Mouse (Mus musculus) neural tube, embryonic 11.5 days (tissue): ENCODE measurements at regions not wholly inside any gene's neighbourhood (a gene's known extent, or its start where the extent isn't known, plus 50 kb on each side); places are given as distances from the start of the nearest gene placed in this dataset.

ENCODE experiments used
- ATAC-seq: fragments of 200-750 bp; cut with Nextera tagmentation; 2 replicates; pipeline ENCODE4 v1.8.0; 2017; ENCODE audit warnings: moderate number of reproducible peaks, mild to moderate bottlenecking, moderate TSS enrichment, moderate library complexity; ENCODE audit not compliant: insufficient read depth, low FRiP score, low TSS enrichment
- DNase-seq: peaks from one replicate; pipeline ENCODE4 v3.0.0-alpha.2; 2015; ENCODE audit warnings: low spot score
- H3K27ac ChIP-seq: fragments of 300-500 bp; sonication (generic); 2 replicates; pipeline ENCODE4 v1.5.1; 2014; ENCODE audit warnings: low read depth, mild to moderate bottlenecking, low read length
- H3K27me3 ChIP-seq: fragments of 300-500 bp; sonication (generic); 2 replicates; pipeline ENCODE4 v1.6.1; 2014; ENCODE audit warnings: mild to moderate bottlenecking, low read length, mixed read lengths; ENCODE audit not compliant: control insufficient read depth, insufficient read depth
- H3K36me3 ChIP-seq: fragments of 300-500 bp; sonication (generic); 2 replicates; pipeline ENCODE4 v1.6.1; 2014; ENCODE audit warnings: mild to moderate bottlenecking, low read length, moderate library complexity, mixed read lengths; ENCODE audit not compliant: control insufficient read depth, insufficient read depth
- H3K4me1 ChIP-seq: fragments of 300-500 bp; sonication (generic); 2 replicates; pipeline ENCODE4 v1.6.1; 2014; ENCODE audit warnings: low read length, mixed read lengths; ENCODE audit not compliant: control insufficient read depth, insufficient read depth
- H3K4me2 ChIP-seq: fragments of 300-500 bp; sonication (generic); 2 replicates; pipeline ENCODE4 v1.6.1; 2014; ENCODE audit warnings: low read depth, mild to moderate bottlenecking, moderate library complexity
- H3K4me3 ChIP-seq: fragments of 300-500 bp; sonication (generic); 2 replicates; pipeline ENCODE4 v1.5.1; 2014; ENCODE audit warnings: low read depth, low read length
- H3K9ac ChIP-seq: fragments of 300-500 bp; sonication (generic); 2 replicates; pipeline ENCODE4 v1.6.1; 2014; ENCODE audit warnings: mild to moderate bottlenecking, low read length
- H3K9me3 ChIP-seq: fragments of 300-500 bp; sonication (generic); 2 replicates; pipeline ENCODE4 v1.6.1; 2016; ENCODE audit warnings: low read length; ENCODE audit not compliant: control insufficient read depth
- WGBS: fragments of 180-500 bp; shearing (Covaris S2); extraction: QIAGEN DNeasy Blood & Tissue Kit; methylation state at CpG from one replicate; pipeline ENCODE4 v1.1.7; 2014; 5-methylcytosine and 5-hydroxymethylcytosine counted together

GRCm38 (mm10) chr2:133020173-133020837 lies 74.6 kb upstream of the Fermt1 start:
- peak; percentile 85 for ATAC-seq
- 24% methylated on average over 11 of the region's 11 CpGs for WGBS
- no peak overlapping the region for H3K9ac ChIP-seq
- no peaks in the 10 kb centered on the region for H3K27me3 ChIP-seq
- no peaks in the 10 kb centered on the region for H3K9me3 ChIP-seq
- no peaks in the 10 kb centered on the region for H3K36me3 ChIP-seq
- no peak overlapping the region for H3K4me2 ChIP-seq
- H3K4me3 ChIP-seq = no peak overlapping the region
- DNase-seq = peak; percentile 86
- no peaks in the 10 kb centered on the region for H3K4me1 ChIP-seq
- no peak overlapping the region for H3K27ac ChIP-seq

GRCm38 (mm10) chr2:133021244-133021643 lies 75.5 kb upstream of the Fermt1 start:
- Histone ChIP-seq H3K9me3 (no peaks in the 10 kb centered on the region), H3K4me3 (no peak overlapping the region), H3K9ac (no peak overlapping the region), H3K27me3 (no peaks in the 10 kb centered on the region), H3K27ac (no peak overlapping the region), H3K36me3 (no peaks in the 10 kb centered on the region), H3K4me2 (no peak overlapping the region), H3K4me1 (no peaks in the 10 kb centered on the region)
- DNase-seq = no peak
- no peak for ATAC-seq
- WGBS = 92% methylated on average over 3 of the region's 3 CpGs

GRCm38 (mm10) chr2:133027038-133027437 lies 81.3 kb upstream of the Fermt1 start:
- Histone ChIP-seq H3K4me1 (no peaks in the 10 kb centered on the region), H3K27me3 (no peaks in the 10 kb centered on the region), H3K9me3 (no peaks in the 10 kb centered on the region), H3K27ac (no peak overlapping the region), H3K9ac (no peak overlapping the region), H3K4me2 (no peak overlapping the region), H3K4me3 (no peak overlapping the region), H3K36me3 (no peaks in the 10 kb centered on the region)
- 95% methylated on average over 2 of the region's 2 CpGs for WGBS
- no peak for ATAC-seq
- DNase-seq = no peak

- Histone ChIP-seq H3K4me3 (no peak overlapping the region), H3K27me3 (no peaks in the 10 kb centered on the region), H3K4me2 (no peak overlapping the region), H3K9ac (no peak overlapping the region), H3K9me3 (no peaks in the 10 kb centered on the region), H3K27ac (no peak overlapping the region), H3K4me1 (no peaks in the 10 kb centered on the region), H3K36me3 (no peaks in the 10 kb centered on the region)
- ATAC-seq = no peak
- no peak for DNase-seq
- WGBS = 80% methylated on average over 3 of the region's 3 CpGs
These were observed 89.7 kb upstream of the Fermt1 start for GRCm38 (mm10) chr2:133035421-133035820.

- no peaks in the 10 kb centered on the region for H3K4me1 ChIP-seq
- WGBS = 97% methylated on average over 1 of the region's 1 CpGs
- no peaks in the 10 kb centered on the region for H3K27me3 ChIP-seq
- DNase-seq (no peak), ATAC-seq (no peak)
- no peak overlapping the region for H3K9ac ChIP-seq
- no peak overlapping the region for H3K4me3 ChIP-seq
- no peaks in the 10 kb centered on the region for H3K36me3 ChIP-seq
- H3K4me2 ChIP-seq = no peak overlapping the region
- H3K27ac ChIP-seq = no peak overlapping the region
- H3K9me3 ChIP-seq = no peaks in the 10 kb centered on the region
These were observed 95.0 kb upstream of the Fermt1 start for GRCm38 (mm10) chr2:133040708-133041107.

- Histone ChIP-seq H3K9me3 (no peaks in the 10 kb centered on the region), H3K4me2 (no peak overlapping the region), H3K27ac (no peak overlapping the region), H3K9ac (no peak overlapping the region), H3K4me1 (no peaks in the 10 kb centered on the region), H3K36me3 (no peaks in the 10 kb centered on the region), H3K27me3 (no peaks in the 10 kb centered on the region), H3K4me3 (no peak overlapping the region)
- WGBS = 89% methylated on average over 11 of the region's 11 CpGs
- ATAC-seq = no peak
- no peak for DNase-seq
These were observed 132.1 kb upstream of the Fermt1 start for GRCm38 (mm10) chr2:133077698-133078356.

- WGBS = 76% methylated on average over 7 of the region's 7 CpGs
- ATAC-seq = no peak
These were observed 145.3 kb upstream of the Fermt1 start for GRCm38 (mm10) chr2:133090976-133091375.

GRCm38 (mm10) chr2:133113642-133114041 lies 167.9 kb upstream of the Fermt1 start:
- Histone ChIP-seq H3K27ac (no peak overlapping the region), H3K4me2 (no peak overlapping the region), H3K4me1 (no peaks in the 10 kb centered on the region), H3K9ac (no peak overlapping the region), H3K9me3 (no peaks in the 10 kb centered on the region), H3K4me3 (no peak overlapping the region), H3K27me3 (no peaks in the 10 kb centered on the region), H3K36me3 (no peaks in the 10 kb centered on the region)
- peak; percentile 79 for DNase-seq
- WGBS = 27% methylated on average over 10 of the region's 10 CpGs
- ATAC-seq = no peak

More at GRCm38 (mm10) chr2:133090976-133091375, 145.3 kb upstream of the Fermt1 start:
- Histone ChIP-seq H3K4me2 (no peak overlapping the region), H3K4me3 (no peak overlapping the region), H3K36me3 (no peaks in the 10 kb centered on the region), H3K4me1 (no peaks in the 10 kb centered on the region), H3K9me3 (no peaks in the 10 kb centered on the region), H3K27me3 (no peaks in the 10 kb centered on the region), H3K9ac (no peak overlapping the region), H3K27ac (no peak overlapping the region)
- DNase-seq = no peak

- H3K4me1 ChIP-seq = no peaks in the 10 kb centered on the region
- no peak overlapping the region for H3K4me3 ChIP-seq
- H3K9ac ChIP-seq = no peak overlapping the region
- H3K27ac ChIP-seq = no peak overlapping the region
- DNase-seq (no peak), ATAC-seq (no peak)
- H3K9me3 ChIP-seq = no peaks in the 10 kb centered on the region
- 95% methylated on average over 14 of the region's 14 CpGs for WGBS
- H3K27me3 ChIP-seq = no peaks in the 10 kb centered on the region
- no peaks in the 10 kb centered on the region for H3K36me3 ChIP-seq
- H3K4me2 ChIP-seq = no peak overlapping the region
These were observed 172.9 kb upstream of the Fermt1 start for GRCm38 (mm10) chr2:133118651-133119050.
